Mouse (Mus musculus): ENCODE measurements around the gene Baz2a.
A peak's percentile ranks its signal among the peaks of the same experiment; 100 is the strongest.
"Not testable (repeated sequence)": the region's sequence is repeated elsewhere in the genome, so short reads cannot be mapped to it uniquely, and the experiment has no call there.

Gene Baz2a

GRCm38 (mm10) chr10:128091564-128092505 lies at the start of gene Baz2a:
Baz2a (plus strand) TSS chr10:128091577.
- DNase-seq (ENCODE audit: extremely low read depth, low read depth): no peak

- DNase-seq (ENCODE audit: extremely low read depth, low read depth): no peak
These were observed 49.7 kb upstream of the Baz2a start for GRCm38 (mm10) chr10:128041636-128042035.

- no peak for DNase-seq (ENCODE audit: extremely low read depth, low read depth)
These were observed 48.9 kb upstream of the Baz2a start for GRCm38 (mm10) chr10:128042466-128042865.

- DNase-seq (ENCODE audit: extremely low read depth, low read depth): no peak
These were observed 48.1 kb upstream of the Baz2a start for GRCm38 (mm10) chr10:128043041-128043835.

GRCm38 (mm10) chr10:128048157-128048556 lies 43.2 kb upstream of the Baz2a start:
- no peak for DNase-seq (ENCODE audit: extremely low read depth, low read depth)

GRCm38 (mm10) chr10:128049741-128050140 lies 41.6 kb upstream of the Baz2a start:
- DNase-seq (ENCODE audit: extremely low read depth, low read depth): no peak

GRCm38 (mm10) chr10:128050355-128050754 lies 41.0 kb upstream of the Baz2a start:
- DNase-seq (ENCODE audit: extremely low read depth, low read depth): no peak

GRCm38 (mm10) chr10:128051589-128051988 lies 39.8 kb upstream of the Baz2a start:
- DNase-seq (ENCODE audit: extremely low read depth, low read depth): no peak

- DNase-seq (ENCODE audit: extremely low read depth, low read depth): not testable (repeated sequence)
These were observed 39.2 kb upstream of the Baz2a start for GRCm38 (mm10) chr10:128052136-128052535.

GRCm38 (mm10) chr10:128053001-128053400 lies 38.4 kb upstream of the Baz2a start:
- DNase-seq (ENCODE audit: extremely low read depth, low read depth): no peak

- no peak for DNase-seq (ENCODE audit: extremely low read depth, low read depth)
These were observed 33.2 kb upstream of the Baz2a start for GRCm38 (mm10) chr10:128058184-128058583.

- DNase-seq (ENCODE audit: extremely low read depth, low read depth): peak; percentile 74
These were observed 32.7 kb upstream of the Baz2a start, which contains the start of gene Ptges3 for GRCm38 (mm10) chr10:128058601-128059151. Ptges3 (plus strand) TSS chr10:128058954.

GRCm38 (mm10) chr10:128059207-128059981 lies 32.0 kb upstream of the Baz2a start:
- DNase-seq (ENCODE audit: extremely low read depth, low read depth): peak; percentile 60

- no peak for DNase-seq (ENCODE audit: extremely low read depth, low read depth)
These were observed 30.3 kb upstream of the Baz2a start for GRCm38 (mm10) chr10:128061109-128061508.

- DNase-seq (ENCODE audit: extremely low read depth, low read depth): no peak
These were observed 29.0 kb upstream of the Baz2a start for GRCm38 (mm10) chr10:128062221-128062989.

GRCm38 (mm10) chr10:128066072-128066471 lies 25.3 kb upstream of the Baz2a start:
- DNase-seq (ENCODE audit: extremely low read depth, low read depth): no peak

GRCm38 (mm10) chr10:128069201-128069600 lies 22.2 kb upstream of the Baz2a start:
- no peak for DNase-seq (ENCODE audit: extremely low read depth, low read depth)

- DNase-seq (ENCODE audit: extremely low read depth, low read depth): not testable (repeated sequence)
These were observed 20.9 kb upstream of the Baz2a start for GRCm38 (mm10) chr10:128070432-128070831.

- DNase-seq (ENCODE audit: extremely low read depth, low read depth): not testable (repeated sequence)
These were observed 13.1 kb upstream of the Baz2a start for GRCm38 (mm10) chr10:128078269-128078668.

GRCm38 (mm10) chr10:128080496-128080895 lies 10.9 kb upstream of the Baz2a start:
- DNase-seq (ENCODE audit: extremely low read depth, low read depth): no peak
